Mouse (Mus musculus) heart, embryonic 14.5 days (tissue): Measurements from ENCODE around the gene Nfkbie. TPM values are rescaled to one million over a fixed set of nuclear protein-coding genes. Genes with fewer than 3 reads are reported as not detected.

Experiments used
- ATAC-seq: fragments of 200-750 bp; cut with Nextera tagmentation; 2 replicates; pipeline ENCODE4 v1.8.0; 2017; ENCODE audit warnings: low read depth, moderate TSS enrichment; ENCODE audit not compliant: insufficient number of reproducible peaks, insufficient read depth, low FRiP score
- H3K27ac ChIP-seq, 2 experiments: fragments of 200-500 bp in 1 of 2; fragments of 300-500 bp in 1 of 2; sonication (generic) in 1 of 2; replicated peaks in 1 of 2; 2 replicates each; pipeline ENCODE4 v1.5.1; 2012 to 2014; ENCODE audit warnings: low read depth in 2 of 2, low read length in 2 of 2, control low read depth in 1 of 2, mild to moderate bottlenecking in 1 of 2, mixed read lengths in 1 of 2; ENCODE audit not compliant: control insufficient read depth in 1 of 2, insufficient read depth in 1 of 2
- H3K27me3 ChIP-seq: fragments of 300-500 bp; sonication (generic); 2 replicates; pipeline ENCODE4 v1.6.1; 2014; ENCODE audit warnings: mild to moderate bottlenecking, low read length, control low read depth; ENCODE audit not compliant: control insufficient read depth, insufficient read depth
- H3K36me3 ChIP-seq: fragments of 300-500 bp; sonication (generic); 2 replicates; pipeline ENCODE4 v1.6.1; 2014; ENCODE audit warnings: mild to moderate bottlenecking, control low read depth, low read length, mixed read lengths; ENCODE audit not compliant: control insufficient read depth, insufficient read depth
- H3K4me1 ChIP-seq, 2 experiments: fragments of 200-500 bp in 1 of 2; fragments of 300-500 bp in 1 of 2; sonication (generic) in 1 of 2; 2 replicates each; pipeline ENCODE4 v1.6.1; 2012 to 2014; ENCODE audit warnings: low read length in 2 of 2, control low read depth in 1 of 2, mixed read lengths in 1 of 2; ENCODE audit not compliant: control insufficient read depth in 2 of 2, insufficient read depth in 2 of 2
- H3K4me2 ChIP-seq: fragments of 300-500 bp; sonication (generic); 2 replicates; pipeline ENCODE4 v1.6.1; 2014; ENCODE audit warnings: mild to moderate bottlenecking, low read length
- H3K4me3 ChIP-seq, 2 experiments: fragments of 200-500 bp in 1 of 2; fragments of 300-500 bp in 1 of 2; sonication (generic) in 1 of 2; 2 replicates each; pipeline ENCODE4 v1.5.1; 2012 to 2014; ENCODE audit warnings: low read length in 2 of 2, mild to moderate bottlenecking in 2 of 2, control low read depth in 1 of 2, low read depth in 1 of 2, moderate library complexity in 1 of 2; ENCODE audit not compliant: control insufficient read depth in 1 of 2, insufficient read depth in 1 of 2
- H3K9ac ChIP-seq: fragments of 300-500 bp; sonication (generic); 2 replicates; pipeline ENCODE4 v1.6.1; 2014; ENCODE audit warnings: mild to moderate bottlenecking, low read length
- H3K9me3 ChIP-seq: fragments of 300-500 bp; sonication (generic); 2 replicates; pipeline ENCODE4 v1.6.1; 2016; ENCODE audit warnings: low read length, control low read depth; ENCODE audit not compliant: control insufficient read depth
- WGBS: fragments of 180-500 bp; shearing (Covaris S2); extraction: QIAGEN DNeasy Blood & Tissue Kit; methylation state at CpG from one replicate; pipeline ENCODE4 v1.1.7; 2014; 5-methylcytosine and 5-hydroxymethylcytosine counted together
- polyA plus RNA-seq: library from polyadenylated mRNA; unstranded; fragments of >200 nt; fragmentation: Nextera tagmentation; extraction: Ambion mirVana; gene quantifications from 2 replicates; pipeline ENCODE4 v1.2.1, GENCODE M21; 2014

Nfkbie gene
- polyA plus RNA-seq, 1 experiment from 2014 or later, result 2.9 TPM

- peak overlapping the region; percentile 59 for H3K9ac ChIP-seq
- peak overlapping the region; percentile 44 for H3K4me2 ChIP-seq
- ATAC-seq, result peak; percentile 72
- no peaks in the 10 kb centered on the region for H3K9me3 ChIP-seq
- H3K4me1 ChIP-seq, result peaks cover 22 to 40% of the 10 kb centered on the region in 2 experiments
- H3K27ac ChIP-seq, result peak overlapping the region; percentile 90 to 97
- peak overlapping the region in 1 of 2 experiments; percentile 10; a peak in 1 of 4 replicates for H3K4me3 ChIP-seq
- WGBS, result 30% methylated on average over 12 of the region's 12 CpGs
- no peaks in the 10 kb centered on the region for H3K27me3 ChIP-seq
- H3K36me3 ChIP-seq, result peaks cover 31% of the 10 kb centered on the region
These were observed 28.8 kb downstream of the Nfkbie start for GRCm38 (mm10) chr17:45584096-45584896.

- peak overlapping the region in 1 of 2 experiments; percentile 10; a peak in 1 of 4 replicates for H3K4me3 ChIP-seq
- H3K4me1 ChIP-seq, result peaks cover 22 to 40% of the 10 kb centered on the region in 2 experiments
- no peaks in the 10 kb centered on the region for H3K27me3 ChIP-seq
- 5% methylated on average over 14 of the region's 14 CpGs for WGBS
- peak; percentile 83 for ATAC-seq
- peak overlapping the region; percentile 59 for H3K9ac ChIP-seq
- H3K36me3 ChIP-seq, result peaks cover 39% of the 10 kb centered on the region
- H3K4me2 ChIP-seq, result peak overlapping the region; percentile 44
- no peaks in the 10 kb centered on the region for H3K9me3 ChIP-seq
- H3K27ac ChIP-seq, result peak overlapping the region; percentile 90 to 97
These were observed 29.6 kb downstream of the Nfkbie start for GRCm38 (mm10) chr17:45584939-45585678.

- H3K27ac ChIP-seq, result peak overlapping the region; percentile 90 to 97
- H3K4me2 ChIP-seq, result no peak overlapping the region; the same call in 1 of the 2 replicates
- no peak for ATAC-seq
- no peaks in the 10 kb centered on the region for H3K27me3 ChIP-seq
- WGBS, result 63% methylated on average over 23 of the region's 23 CpGs
- peak overlapping the region; percentile 32; the same call in 1 of the 2 replicates for H3K9ac ChIP-seq
- H3K4me1 ChIP-seq, result peaks cover 22 to 39% of the 10 kb centered on the region in 2 experiments
- H3K4me3 ChIP-seq, result no peak overlapping the region
- no peaks in the 10 kb centered on the region for H3K9me3 ChIP-seq
- H3K36me3 ChIP-seq, result peaks cover 42% of the 10 kb centered on the region
These were observed 30.4 kb downstream of the Nfkbie start for GRCm38 (mm10) chr17:45585725-45586448.

- Histone ChIP-seq H3K27ac (peak overlapping the region in 1 of 2 experiments; percentile 90; a peak in 1 of 4 replicates), H3K9me3 (no peaks in the 10 kb centered on the region), H3K27me3 (no peaks in the 10 kb centered on the region), H3K9ac (no peak overlapping the region), H3K4me1 (peaks cover 24 to 34% of the 10 kb centered on the region in 2 experiments), H3K4me2 (no peak overlapping the region), H3K4me3 (no peak overlapping the region), H3K36me3 (peaks cover 42% of the 10 kb centered on the region)
- no peak for ATAC-seq
- WGBS, result 94% methylated on average over 3 of the region's 3 CpGs
These were observed 30.9 kb downstream of the Nfkbie start for GRCm38 (mm10) chr17:45586449-45586837.

GRCm38 (mm10) chr17:45588370-45588769, 32.9 kb downstream of the Nfkbie start:
- Histone ChIP-seq H3K4me3 (no peak overlapping the region), H3K4me2 (no peak overlapping the region), H3K36me3 (peaks cover 42% of the 10 kb centered on the region), H3K4me1 (peaks cover 39 to 44% of the 10 kb centered on the region in 2 experiments), H3K27ac (no peak overlapping the region), H3K27me3 (no peaks in the 10 kb centered on the region), H3K9me3 (no peaks in the 10 kb centered on the region), H3K9ac (no peak overlapping the region)
- ATAC-seq, result no peak
- 87% methylated on average over 7 of the region's 7 CpGs for whole genome bisulfite sequencing

- H3K4me1 ChIP-seq, result peaks cover 43 to 44% of the 10 kb centered on the region in 2 experiments
- H3K27me3 ChIP-seq, result no peaks in the 10 kb centered on the region
- H3K4me3 ChIP-seq, result no peak overlapping the region
- H3K27ac ChIP-seq, result no peak overlapping the region
- H3K9ac ChIP-seq, result no peak overlapping the region
- peaks cover 42% of the 10 kb centered on the region for H3K36me3 ChIP-seq
- H3K9me3 ChIP-seq, result no peaks in the 10 kb centered on the region
- ATAC-seq, result no peak
- H3K4me2 ChIP-seq, result no peak overlapping the region
- WGBS, result 95% methylated on average over 7 of the region's 7 CpGs
These were observed 33.7 kb downstream of the Nfkbie start for GRCm38 (mm10) chr17:45589236-45589635.

GRCm38 (mm10) chr17:45589844-45590243, 34.3 kb downstream of the Nfkbie start:
- ATAC-seq, result no peak
- H3K27me3 ChIP-seq, result no peaks in the 10 kb centered on the region
- peaks cover 43% of the 10 kb centered on the region in 2 experiments for H3K4me1 ChIP-seq
- 88% methylated on average over 8 of the region's 8 CpGs for WGBS
- no peak overlapping the region for H3K27ac ChIP-seq
- no peak overlapping the region for H3K9ac ChIP-seq
- no peak overlapping the region for H3K4me2 ChIP-seq
- peaks cover 42% of the 10 kb centered on the region for H3K36me3 ChIP-seq
- no peaks in the 10 kb centered on the region for H3K9me3 ChIP-seq
- H3K4me3 ChIP-seq, result no peak overlapping the region
